Mouse (Mus musculus) granulocyte monocyte progenitor cell, adult 5-6 weeks (primary cell): Measurements from ENCODE around the gene Sphk2. TPM values are rescaled to one million over a fixed set of nuclear protein-coding genes. Genes with fewer than 3 reads are reported as not detected.

Experiments used
- ATAC-seq: replicated peaks from 2 replicates; pipeline ENCODE4 v1.8.0; 2016; ENCODE audit warnings: mild to moderate bottlenecking, moderate TSS enrichment, inconsistent platforms; ENCODE audit not compliant: poor library complexity, severe bottlenecking
- total RNA-seq, 2 experiments: library from RNA; stranded (forward) in 1 of 2; stranded (reverse) in 1 of 2; fragments of 200-712, 200-1000 nt in 1 of 2; fragments of >200 nt in 1 of 2; fragmentation: Nextera tagmentation in 1 of 2; gene quantifications; 2 replicates each; pipeline ENCODE4 v1.2.3; 2014 to 2017

Gene Sphk2
- total RNA-seq, 2 experiments from 2014 or later, result 10.6 to 14.9 TPM

GRCm38 (mm10) chr7:45725713-45726112 lies 7.9 kb upstream of the Sphk2 start, which contains the start of gene Spaca4:
Spaca4 (minus strand) TSS chr7:45725813.
- no peak for ATAC-seq

GRCm38 (mm10) chr7:45725151-45725550 lies 7.3 kb upstream of the Sphk2 start:
- no peak for ATAC-seq

GRCm38 (mm10) chr7:45723781-45724180 lies 6.0 kb upstream of the Sphk2 start:
- ATAC-seq, result no peak

- ATAC-seq, result no peak
Observed at GRCm38 (mm10) chr7:45723301-45723700, 5.5 kb upstream of the Sphk2 start.

GRCm38 (mm10) chr7:45722348-45722713 lies 4.5 kb upstream of the Sphk2 start:
- no peak for ATAC-seq

- ATAC-seq, result no peak
Observed at GRCm38 (mm10) chr7:45721642-45722347, 4.0 kb upstream of the Sphk2 start.

GRCm38 (mm10) chr7:45721234-45721571 lies 3.4 kb upstream of the Sphk2 start:
- ATAC-seq, result no peak

- no peak for ATAC-seq
Observed at GRCm38 (mm10) chr7:45720413-45721233, 2.8 kb upstream of the Sphk2 start, which contains the start of gene Fam83e. Fam83e (plus strand) TSS chr7:45721212.

GRCm38 (mm10) chr7:45719738-45720412 lies 2.1 kb upstream of the Sphk2 start:
- ATAC-seq, result no peak

GRCm38 (mm10) chr7:45719180-45719579 lies 1.4 kb upstream of the Sphk2 start:
- ATAC-seq, result no peak

- no peak for ATAC-seq
Observed at GRCm38 (mm10) chr7:45718331-45718730, 529 bp upstream of the Sphk2 start.

- ATAC-seq, result peak; percentile 15
Observed at GRCm38 (mm10) chr7:45716952-45717917, 567 bp downstream of the Sphk2 start.

- ATAC-seq, result no peak
Observed at GRCm38 (mm10) chr7:45716460-45716857, 1.3 kb downstream of the Sphk2 start.

- peak; percentile 30 for ATAC-seq
Observed at GRCm38 (mm10) chr7:45715741-45716459, 1.9 kb downstream of the Sphk2 start.

GRCm38 (mm10) chr7:45715090-45715708 lies 2.6 kb downstream of the Sphk2 start, which contains the start of gene Rpl18:
Rpl18 (plus strand) TSS chr7:45715457.
- ATAC-seq, result peak; percentile 67

- peak; percentile 0; the same call in 1 of the 2 replicates for ATAC-seq
Observed at GRCm38 (mm10) chr7:45714630-45715089, 3.1 kb downstream of the Sphk2 start.

- no peak for ATAC-seq
Observed at GRCm38 (mm10) chr7:45713881-45714520, 3.8 kb downstream of the Sphk2 start.

- no peak for ATAC-seq
Observed at GRCm38 (mm10) chr7:45713396-45713795, 4.4 kb downstream of the Sphk2 start.
